Mouse (Mus musculus) ES-Bruce4 (cell line): ENCODE measurements around the gene Luzp1. TPM values are rescaled to one million over a fixed set of nuclear protein-coding genes. Genes with fewer than 3 reads are reported as not detected.

Experiments
- H3K27ac ChIP-seq: 2 replicates; pipeline ENCODE4 v1.5.1; 2012; ENCODE audit warnings: low read length, inconsistent platforms; ENCODE audit not compliant: insufficient read depth
- H3K27me3 ChIP-seq: 2 replicates; pipeline ENCODE4 v1.6.1; 2012; ENCODE audit warnings: mild to moderate bottlenecking, low read length, inconsistent platforms; ENCODE audit not compliant: control insufficient read depth, poor library complexity, insufficient read depth, severe bottlenecking
- H3K36me3 ChIP-seq: 2 replicates; pipeline ENCODE4 v1.6.1; 2012; ENCODE audit warnings: inconsistent platforms, mild to moderate bottlenecking, low read length, moderate library complexity; ENCODE audit not compliant: control insufficient read depth, poor library complexity, insufficient read depth, severe bottlenecking
- H3K4me1 ChIP-seq: one replicate; pipeline ENCODE4 v1.8.1; 2011; ENCODE audit warnings: low read length; ENCODE audit not compliant: control insufficient read depth, insufficient read depth
- H3K4me3 ChIP-seq: 2 replicates; pipeline ENCODE4 v1.5.1; 2011; ENCODE audit warnings: low read depth, mild to moderate bottlenecking, low read length
- H3K9ac ChIP-seq: 2 replicates; pipeline ENCODE4 v1.6.1; 2012; ENCODE audit warnings: low read depth, mild to moderate bottlenecking, inconsistent platforms; ENCODE audit not compliant: poor library complexity, severe bottlenecking
- H3K9me3 ChIP-seq: replicated peaks from 2 replicates; pipeline ENCODE4 v1.6.1; 2012; ENCODE audit warnings: mild to moderate bottlenecking, low read length, inconsistent platforms; ENCODE audit not compliant: control insufficient read depth, poor library complexity, insufficient read depth, severe bottlenecking
- CTCF ChIP-seq: IDR thresholded peaks from one replicate; pipeline ENCODE4 v1.8.1; 2011; ENCODE audit warnings: low read depth, low read length
- EP300 ChIP-seq: IDR thresholded peaks from 2 replicates; pipeline ENCODE4 v1.6.1; 2011; ENCODE audit warnings: low read depth, low read length; ENCODE audit not compliant: insufficient read depth
- POLR2A ChIP-seq: IDR thresholded peaks from one replicate; pipeline ENCODE4 v1.8.1; 2011; ENCODE audit warnings: low read length; ENCODE audit not compliant: insufficient read depth
- polyA plus RNA-seq: library from polyadenylated mRNA; stranded (reverse); fragments of >200 nt; gene quantifications from 2 replicates; pipeline ENCODE4 v1.2.4, GENCODE M21; 2011; ENCODE audit warnings: low read depth; ENCODE audit not compliant: missing spikeins, insufficient read depth, insufficient read length

Gene Luzp1
- polyA plus RNA-seq, 1 experiment = 73.0 TPM

GRCm38 (mm10) chr4:136451564-136451963 is 18.0 kb upstream of the Luzp1 start:
- H3K36me3 ChIP-seq = no peaks in the 10 kb centered on the region
- no peaks in the 10 kb centered on the region for H3K27me3 ChIP-seq
- H3K9me3 ChIP-seq = no peaks in the 10 kb centered on the region
- H3K27ac ChIP-seq = peak overlapping the region; percentile 34
- H3K9ac ChIP-seq = no peak overlapping the region
- H3K4me3 ChIP-seq = no peak overlapping the region
- no peaks in the 10 kb centered on the region for H3K4me1 ChIP-seq
- TF ChIP-seq POLR2A = no peak
- no peak for TF ChIP-seq EP300
- no peak for TF ChIP-seq CTCF

GRCm38 (mm10) chr4:136452286-136452685 is 17.3 kb upstream of the Luzp1 start:
- Histone ChIP-seq H3K27ac (peak overlapping the region; percentile 34; the same call in 1 of the 2 replicates), H3K27me3 (no peaks in the 10 kb centered on the region), H3K9me3 (no peaks in the 10 kb centered on the region), H3K4me1 (no peaks in the 10 kb centered on the region), H3K9ac (no peak overlapping the region), H3K36me3 (no peaks in the 10 kb centered on the region), H3K4me3 (no peak overlapping the region)
- TF ChIP-seq CTCF (no peak), POLR2A (no peak), EP300 (no peak)

GRCm38 (mm10) chr4:136452792-136453191 is 16.8 kb upstream of the Luzp1 start:
- no peak overlapping the region for H3K9ac ChIP-seq
- H3K36me3 ChIP-seq = no peaks in the 10 kb centered on the region
- no peak overlapping the region for H3K4me3 ChIP-seq
- H3K9me3 ChIP-seq = no peaks in the 10 kb centered on the region
- no peak overlapping the region for H3K27ac ChIP-seq
- H3K27me3 ChIP-seq = no peaks in the 10 kb centered on the region
- no peaks in the 10 kb centered on the region for H3K4me1 ChIP-seq
- TF ChIP-seq POLR2A (no peak), EP300 (no peak), CTCF (no peak)

GRCm38 (mm10) chr4:136454850-136455260 is 14.7 kb upstream of the Luzp1 start:
- Histone ChIP-seq H3K4me3 (peak overlapping the region; percentile 40), H3K9me3 (no peaks in the 10 kb centered on the region), H3K36me3 (no peaks in the 10 kb centered on the region), H3K4me1 (peaks cover 2% of the 10 kb centered on the region), H3K27me3 (no peaks in the 10 kb centered on the region), H3K27ac (no peak overlapping the region), H3K9ac (peak overlapping the region; percentile 20; the same call in 1 of the 2 replicates)
- TF ChIP-seq CTCF (peak; percentile 69), POLR2A (no peak)

GRCm38 (mm10) chr4:136456516-136457218 is 12.9 kb upstream of the Luzp1 start:
- Histone ChIP-seq H3K9me3 (no peaks in the 10 kb centered on the region), H3K27me3 (no peaks in the 10 kb centered on the region), H3K9ac (no peak overlapping the region), H3K4me3 (no peak overlapping the region), H3K27ac (peak overlapping the region; percentile 34; the same call in 1 of the 2 replicates), H3K4me1 (peaks cover 2% of the 10 kb centered on the region), H3K36me3 (no peaks in the 10 kb centered on the region)
- TF ChIP-seq POLR2A (no peak), EP300 (no peak), CTCF (no peak)

- no peak overlapping the region for H3K27ac ChIP-seq
These were observed 11.3 kb upstream of the Luzp1 start for GRCm38 (mm10) chr4:136458276-136458675.

More at GRCm38 (mm10) chr4:136458276-136458675, 11.3 kb upstream of the Luzp1 start:
- Histone ChIP-seq H3K4me1 (peaks cover 2% of the 10 kb centered on the region), H3K36me3 (no peaks in the 10 kb centered on the region), H3K9me3 (no peaks in the 10 kb centered on the region), H3K9ac (no peak overlapping the region), H3K27me3 (no peaks in the 10 kb centered on the region), H3K4me3 (no peak overlapping the region)
- no peak for TF ChIP-seq POLR2A
- no peak for TF ChIP-seq EP300
- no peak for TF ChIP-seq CTCF
